Mouse (Mus musculus) thymus, adult 2 months (tissue): Measurements from ENCODE around the gene Gse1. TPM values are rescaled to one million over a fixed set of nuclear protein-coding genes. Genes with fewer than 3 reads are reported as not detected.

Source experiments
- DNase-seq: peaks from one replicate; pipeline ENCODE4 v3.0.0; 2021
- H3K27ac ChIP-seq: fragments of 200-500 bp; 2 replicates; pipeline ENCODE4 v1.5.1; 2012; ENCODE audit warnings: low read length, control low read depth; ENCODE audit not compliant: control insufficient read depth, insufficient read depth
- H3K27me3 ChIP-seq: fragments of 200-500 bp; 2 replicates; pipeline ENCODE4 v1.6.1; 2012; ENCODE audit warnings: mild to moderate bottlenecking, low read length, moderate library complexity, mixed read lengths; ENCODE audit not compliant: control insufficient read depth, insufficient read depth
- H3K36me3 ChIP-seq: fragments of 200-500 bp; 2 replicates; pipeline ENCODE4 v1.6.1; 2012; ENCODE audit warnings: mild to moderate bottlenecking, low read length, moderate library complexity; ENCODE audit not compliant: control insufficient read depth, insufficient read depth
- H3K4me1 ChIP-seq: fragments of 200-500 bp; replicated peaks from 2 replicates; pipeline ENCODE4 v1.6.1; 2012; ENCODE audit warnings: low read length; ENCODE audit not compliant: control insufficient read depth, insufficient read depth
- H3K4me3 ChIP-seq: fragments of 200-500 bp; 2 replicates; pipeline ENCODE4 v1.5.1; 2012; ENCODE audit warnings: mild to moderate bottlenecking, low read length, control low read depth, moderate library complexity; ENCODE audit not compliant: control insufficient read depth, insufficient read depth
- CTCF ChIP-seq: fragments of 200-500 bp; IDR thresholded peaks from 2 replicates; pipeline ENCODE4 v1.5.1; 2012; ENCODE audit warnings: mild to moderate bottlenecking, control low read depth, low read length, moderate library complexity, borderline replicate concordance; ENCODE audit not compliant: control insufficient read depth, poor library complexity, insufficient read depth; ENCODE audit errors: extremely low read depth
- POLR2A ChIP-seq: fragments of 200-500 bp; IDR thresholded peaks from 2 replicates; pipeline ENCODE4 v1.6.1; 2012; ENCODE audit warnings: mild to moderate bottlenecking, low read length, control low read depth, moderate library complexity; ENCODE audit not compliant: control insufficient read depth, poor library complexity, insufficient read depth; ENCODE audit errors: extremely low read depth
- WGBS: fragments of 180-500 bp; shearing (Covaris S2); methylation state at CpG from one replicate; pipeline ENCODE4 v1.1.7; 2018; 5-methylcytosine and 5-hydroxymethylcytosine counted together
- polyA plus RNA-seq: library from polyadenylated mRNA; depleted of rRNA; stranded (reverse); fragments of >200 nt; gene quantifications from 2 replicates; pipeline ENCODE4 v1.2.3, GENCODE M21; 2012

Gene Gse1
- polyA plus RNA-seq, 1 experiment: 202 TPM

- Histone ChIP-seq H3K36me3 (no peaks in the 10 kb centered on the region), H3K4me1 (no peaks in the 10 kb centered on the region; the same call in 1 of the 2 replicates), H3K27me3 (no peaks in the 10 kb centered on the region), H3K27ac (no peak overlapping the region), H3K4me3 (no peak overlapping the region)
- no peak for DNase-seq
- WGBS: 75% methylated on average over 16 of the region's 17 CpGs
- no peak for TF ChIP-seq POLR2A
- TF ChIP-seq CTCF: no peak
Observed at GRCm38 (mm10) chr8:120184850-120185792, 43.1 kb upstream of the Gse1 start.

- Histone ChIP-seq H3K27me3 (no peaks in the 10 kb centered on the region), H3K36me3 (no peaks in the 10 kb centered on the region), H3K27ac (no peak overlapping the region), H3K4me1 (no peaks in the 10 kb centered on the region; the same call in 1 of the 2 replicates), H3K4me3 (no peak overlapping the region)
- no peak for TF ChIP-seq POLR2A
- TF ChIP-seq CTCF: no peak
- WGBS: 89% methylated on average over 8 of the region's 8 CpGs
- DNase-seq: no peak
Observed at GRCm38 (mm10) chr8:120186454-120186853, 41.8 kb upstream of the Gse1 start.

- WGBS: 85% methylated on average over 6 of the region's 6 CpGs
- no peak for DNase-seq
- Histone ChIP-seq H3K4me3 (no peak overlapping the region), H3K4me1 (no peaks in the 10 kb centered on the region; the same call in 1 of the 2 replicates), H3K27me3 (no peaks in the 10 kb centered on the region), H3K27ac (no peak overlapping the region), H3K36me3 (no peaks in the 10 kb centered on the region)
- TF ChIP-seq CTCF (no peak), POLR2A (no peak)
Observed at GRCm38 (mm10) chr8:120188510-120188909, 39.7 kb upstream of the Gse1 start.

- 91% methylated on average over 6 of the region's 6 CpGs for WGBS
- H3K36me3 ChIP-seq: no peaks in the 10 kb centered on the region
- H3K4me1 ChIP-seq: no peaks in the 10 kb centered on the region; the same call in 1 of the 2 replicates
- H3K4me3 ChIP-seq: no peak overlapping the region
- no peak for TF ChIP-seq CTCF
- no peak for TF ChIP-seq POLR2A
- H3K27ac ChIP-seq: no peak overlapping the region
- no peaks in the 10 kb centered on the region for H3K27me3 ChIP-seq
- no peak for DNase-seq
Observed at GRCm38 (mm10) chr8:120189440-120189839, 38.8 kb upstream of the Gse1 start.

- H3K4me1 ChIP-seq: no peaks in the 10 kb centered on the region; the same call in 1 of the 2 replicates
- 95% methylated on average over 17 of the region's 17 CpGs for WGBS
- no peak for TF ChIP-seq POLR2A
- no peak overlapping the region for H3K4me3 ChIP-seq
- H3K36me3 ChIP-seq: no peaks in the 10 kb centered on the region
- H3K27ac ChIP-seq: no peak overlapping the region
- DNase-seq: no peak
- H3K27me3 ChIP-seq: no peaks in the 10 kb centered on the region
Observed at GRCm38 (mm10) chr8:120190107-120190809, 38.0 kb upstream of the Gse1 start.

- TF ChIP-seq CTCF: no peak
- no peak for TF ChIP-seq POLR2A
- DNase-seq: no peak
- H3K27me3 ChIP-seq: no peaks in the 10 kb centered on the region
- H3K27ac ChIP-seq: no peak overlapping the region
- no peaks in the 10 kb centered on the region for H3K4me1 ChIP-seq
- no peak overlapping the region for H3K4me3 ChIP-seq
- H3K36me3 ChIP-seq: no peaks in the 10 kb centered on the region
- 83% methylated on average over 20 of the region's 20 CpGs for WGBS
Observed at GRCm38 (mm10) chr8:120190810-120191413, 37.3 kb upstream of the Gse1 start.
